Mouse (Mus musculus) kidney, adult 9 months (tissue): ENCODE data around the gene Pakap.
A peak's percentile ranks its signal among the peaks of the same experiment; 100 is the strongest.

Experiments
- DNase-seq: peaks from one replicate; pipeline ENCODE4 v3.0.0; 2022

Gene Pakap

DNA sequence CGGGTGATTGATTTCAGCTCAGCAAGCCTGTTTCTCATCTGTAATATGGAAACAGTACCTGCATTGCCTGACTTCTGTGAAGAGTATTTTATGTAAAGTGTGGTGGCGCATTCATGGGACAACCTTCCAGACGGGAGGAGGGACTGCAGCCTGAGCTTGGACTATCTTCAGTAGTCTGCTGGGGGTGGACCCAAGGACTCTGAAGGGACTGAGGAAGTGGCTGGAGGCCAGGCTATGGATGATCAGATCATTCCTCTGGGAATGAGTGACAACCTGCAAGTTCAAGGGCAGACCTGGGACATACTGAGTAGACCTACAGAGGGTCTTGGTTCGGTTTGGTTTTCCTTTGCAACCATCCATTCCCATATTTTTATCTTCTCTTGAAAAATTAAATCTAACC, 154.3 kb downstream of the Pakap start:
- peak; percentile 70 for DNase-seq

DNA sequence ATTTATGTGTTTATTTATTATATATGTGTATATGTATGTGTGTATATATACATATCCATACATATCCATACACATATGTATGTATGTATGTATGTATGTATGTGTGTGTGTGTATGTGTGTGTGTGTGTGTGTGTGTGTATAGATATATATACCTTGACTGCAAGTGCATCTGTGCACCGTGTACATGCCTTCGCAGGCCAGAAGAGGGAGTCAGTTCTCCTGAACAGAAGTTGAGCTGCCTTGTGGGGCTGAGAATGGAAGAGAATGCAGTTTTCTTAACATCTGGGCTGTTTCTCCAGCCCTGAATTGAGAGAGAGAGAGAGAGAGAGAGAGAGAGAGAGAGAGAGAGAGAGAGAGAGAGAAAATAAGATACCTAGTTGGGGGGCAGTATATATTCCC, 155.7 kb downstream of the Pakap start:
- DNase-seq, result no peak

DNA sequence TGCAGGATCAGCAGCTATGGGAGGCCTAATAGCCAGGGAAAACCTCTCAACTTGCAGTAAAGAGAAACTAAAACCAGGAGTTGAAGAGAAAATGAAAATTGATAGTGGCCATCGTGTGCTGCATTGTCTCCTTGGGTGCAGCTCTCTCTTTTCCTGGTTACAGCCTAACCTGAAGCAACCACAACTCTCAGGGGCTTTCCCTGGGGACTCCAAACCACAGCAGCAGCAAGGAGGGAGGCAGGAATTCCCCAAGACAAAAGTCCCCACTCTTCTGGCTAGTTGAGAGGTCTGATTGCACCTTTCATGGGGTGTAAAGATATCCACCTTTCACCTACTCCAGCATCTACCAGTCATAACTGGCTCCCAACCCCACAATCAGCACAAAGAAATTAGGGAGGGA, 157.6 kb downstream of the Pakap start:
- no peak for DNase-seq

DNA sequence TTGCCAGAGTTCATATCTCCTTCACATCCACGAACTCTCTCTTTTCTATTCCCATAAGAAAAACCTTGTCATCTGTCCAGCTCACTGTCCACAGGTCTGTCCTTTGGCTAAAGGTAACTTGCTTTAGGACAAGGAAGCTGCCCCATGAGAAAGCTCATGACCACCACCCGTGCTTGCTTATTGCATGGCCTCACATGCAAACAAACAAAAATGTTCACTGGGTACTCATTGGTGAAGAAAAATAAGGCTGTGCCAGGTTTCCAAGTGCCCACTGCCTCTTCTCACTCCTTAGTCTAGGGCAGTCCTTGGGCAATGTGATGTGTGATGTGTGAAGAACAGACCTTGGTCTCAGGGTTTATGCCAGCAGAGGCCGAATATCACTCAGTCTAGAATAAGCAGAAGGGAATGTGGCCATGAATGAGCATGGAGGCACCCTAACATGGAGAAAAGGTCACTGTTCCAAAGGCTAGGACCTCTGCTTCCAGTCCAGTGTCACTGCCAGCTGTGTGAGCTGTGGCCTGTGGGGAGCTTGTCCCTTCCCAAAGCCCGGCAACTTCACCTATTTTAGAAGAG, 160.7 kb downstream of the Pakap start:
- DNase-seq, result peak; percentile 58

DNA sequence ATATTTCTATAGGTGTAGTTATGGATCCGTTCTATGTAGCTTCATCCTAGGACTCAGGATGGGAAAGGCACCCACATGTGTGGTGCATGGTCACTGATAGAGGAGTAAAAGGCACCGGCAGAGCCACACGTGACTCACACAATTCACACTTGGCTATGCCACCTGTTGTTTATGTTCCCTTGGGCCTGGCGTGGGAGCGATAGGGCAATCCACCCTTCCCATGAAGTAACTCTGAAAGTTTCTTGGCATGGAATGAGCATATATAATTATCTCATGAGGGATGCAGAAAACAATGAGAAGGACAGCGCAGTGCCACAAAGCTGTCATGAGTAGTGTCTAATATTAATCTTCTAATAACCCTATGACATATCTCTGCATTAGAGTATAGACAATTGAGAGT, 162.1 kb downstream of the Pakap start:
- no peak for DNase-seq

DNA sequence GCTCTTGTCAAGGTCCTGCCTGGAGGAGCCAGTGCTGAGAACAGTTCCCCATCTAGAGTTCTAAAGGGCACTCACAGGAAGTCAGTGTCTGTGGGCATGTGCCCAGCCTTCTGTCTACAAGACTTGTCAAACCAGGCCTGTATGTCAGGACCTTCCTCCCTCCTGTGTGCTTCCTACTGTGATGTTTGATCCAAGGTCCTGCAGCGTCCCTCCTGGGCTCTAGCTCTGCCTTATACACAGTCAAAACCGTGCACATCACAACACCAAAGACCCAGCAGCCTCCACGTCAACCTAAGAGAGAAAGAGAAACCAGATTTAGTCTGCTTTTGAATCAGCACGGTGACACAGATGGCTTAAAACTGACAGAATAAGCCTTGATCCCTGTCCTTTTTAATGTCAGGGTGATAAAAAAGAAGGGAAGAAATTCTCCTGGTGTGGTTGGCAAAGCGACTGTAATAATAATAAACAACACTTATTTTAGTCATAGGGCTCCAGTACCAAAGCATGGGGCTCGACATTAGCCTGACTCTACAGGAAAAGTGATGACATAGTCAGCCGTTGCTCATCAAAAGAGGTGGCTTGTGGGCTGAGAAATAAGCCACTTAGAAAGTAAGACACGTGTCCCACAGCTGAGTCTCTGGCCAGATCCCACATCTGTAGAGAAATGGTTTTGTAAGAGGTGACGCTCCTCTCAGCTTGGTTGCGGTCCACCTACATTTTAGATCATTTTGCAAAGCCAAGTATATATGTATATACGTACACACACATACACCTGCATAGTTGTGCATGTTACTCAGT, 163.0 kb downstream of the Pakap start:
- peak; percentile 56 for DNase-seq

DNA sequence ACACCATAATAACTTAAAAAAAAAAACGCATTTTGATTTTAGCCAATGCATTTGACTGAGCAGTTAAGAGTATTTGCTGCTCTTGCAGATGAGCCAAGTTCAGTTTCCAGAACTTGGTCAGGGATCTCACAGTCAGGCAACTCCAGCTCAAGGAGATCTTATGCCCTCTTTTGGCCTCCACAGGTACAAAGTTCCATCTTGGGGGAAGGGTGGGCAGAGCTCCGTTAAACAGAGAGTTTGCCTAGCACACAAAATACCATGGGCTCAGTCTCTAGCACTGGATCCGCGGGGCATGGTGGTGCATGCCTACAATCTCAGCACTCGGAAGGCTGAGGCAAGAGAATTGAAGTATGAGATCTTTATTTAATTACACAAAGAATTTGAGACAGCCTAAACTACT, 164.4 kb downstream of the Pakap start:
- peak; percentile 87 for DNase-seq

DNA sequence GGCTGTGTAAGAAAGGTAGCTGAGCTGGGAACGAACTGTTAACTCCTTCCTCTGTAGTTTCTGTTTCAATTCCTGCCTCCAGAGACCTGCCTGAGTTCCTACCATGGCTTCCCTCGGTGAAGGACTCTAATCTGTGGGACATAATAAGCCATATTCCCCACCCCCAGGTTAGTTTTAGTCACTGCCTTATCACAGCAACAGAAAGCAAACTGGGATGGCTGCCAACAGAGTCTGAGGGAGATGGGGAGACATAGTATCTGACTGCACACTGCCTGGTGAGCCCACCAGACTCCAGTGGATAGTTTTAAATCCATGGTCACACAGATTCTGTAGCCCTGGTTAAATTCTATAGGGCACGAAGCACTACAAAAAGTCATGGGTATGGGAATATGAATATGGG, 165.5 kb downstream of the Pakap start:
- no peak for DNase-seq

DNA sequence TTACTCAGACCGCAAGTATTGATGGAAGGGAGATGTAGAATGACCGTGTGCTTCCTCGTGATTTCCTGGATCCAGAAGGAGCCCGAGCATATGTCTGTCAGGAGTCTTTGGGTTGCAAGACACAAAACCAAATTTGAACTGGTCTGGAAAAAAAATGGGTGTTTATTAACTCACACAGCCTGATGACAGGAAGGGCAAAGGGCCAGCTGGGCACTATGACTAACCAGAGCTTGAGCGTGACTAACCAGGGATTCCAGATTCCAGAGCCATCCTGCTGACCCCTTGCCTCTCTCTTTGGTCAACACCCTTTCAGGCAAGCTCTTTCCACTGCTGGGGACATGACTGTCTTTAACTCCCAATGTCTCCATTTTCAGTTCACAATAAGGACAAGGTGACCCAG, 167.4 kb downstream of the Pakap start:
- peak; percentile 96 for DNase-seq

DNA sequence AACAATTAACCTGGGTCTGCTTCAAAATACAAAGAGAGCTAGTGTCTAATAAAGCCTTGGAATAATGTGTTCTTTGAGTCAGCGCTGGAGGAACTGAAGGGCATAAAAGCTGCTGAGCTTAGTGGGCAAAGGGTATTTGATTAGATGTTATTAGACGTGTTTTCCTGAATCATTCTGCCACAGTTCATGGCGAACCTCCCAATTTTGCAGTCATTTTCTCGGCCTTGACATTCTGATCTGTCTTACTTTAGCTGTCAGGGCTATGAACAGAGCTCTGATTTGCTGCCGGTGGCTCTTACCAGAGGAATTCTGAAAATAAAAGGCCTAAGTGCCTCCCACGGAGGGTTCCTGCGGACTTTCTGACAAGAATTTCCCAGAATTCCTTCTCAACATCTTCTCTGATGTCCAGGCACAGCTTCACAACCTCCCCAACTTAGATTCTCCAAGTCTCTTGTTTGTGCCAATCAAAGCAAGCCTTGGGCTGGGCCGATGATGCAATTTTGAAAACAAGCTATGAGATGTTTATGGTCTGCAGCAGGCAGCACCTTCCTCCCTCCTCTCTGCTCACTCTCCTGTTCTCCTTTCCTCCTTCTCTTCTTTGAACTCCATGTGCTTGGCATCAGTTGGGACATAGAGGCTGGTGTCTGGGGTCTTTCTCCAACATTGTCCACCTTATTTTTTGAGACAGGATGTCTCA, 171.0 kb downstream of the Pakap start:
- DNase-seq, result no peak

DNA sequence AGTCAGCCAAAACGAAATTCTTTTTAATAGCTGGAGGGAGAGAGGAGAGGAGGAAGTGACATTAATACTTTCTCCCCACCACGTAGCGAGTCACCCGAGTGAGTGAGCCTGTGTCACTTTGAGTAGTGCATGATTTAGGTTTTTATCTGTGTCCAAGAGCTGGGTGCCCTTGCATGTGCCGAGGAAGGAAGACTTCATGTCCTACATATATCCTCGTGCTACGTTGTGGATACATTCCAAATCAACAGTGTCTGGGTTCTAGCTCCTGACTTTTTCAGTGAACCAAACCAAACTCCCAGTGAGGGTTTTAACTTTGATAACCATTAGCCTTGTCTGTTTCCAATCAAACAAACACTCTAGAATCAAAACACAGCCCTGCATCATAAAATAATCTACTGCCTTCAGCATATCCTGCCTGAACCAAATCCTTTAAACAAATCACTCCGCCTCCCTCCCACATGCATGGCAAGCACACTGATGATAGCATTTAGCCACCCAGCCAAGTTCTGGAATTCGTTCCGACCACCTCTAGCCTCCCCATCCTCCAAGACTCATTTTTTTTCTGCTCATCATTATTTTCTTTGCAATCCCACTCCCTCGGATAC, 175.4 kb downstream of the Pakap start:
- DNase-seq, result no peak

DNA sequence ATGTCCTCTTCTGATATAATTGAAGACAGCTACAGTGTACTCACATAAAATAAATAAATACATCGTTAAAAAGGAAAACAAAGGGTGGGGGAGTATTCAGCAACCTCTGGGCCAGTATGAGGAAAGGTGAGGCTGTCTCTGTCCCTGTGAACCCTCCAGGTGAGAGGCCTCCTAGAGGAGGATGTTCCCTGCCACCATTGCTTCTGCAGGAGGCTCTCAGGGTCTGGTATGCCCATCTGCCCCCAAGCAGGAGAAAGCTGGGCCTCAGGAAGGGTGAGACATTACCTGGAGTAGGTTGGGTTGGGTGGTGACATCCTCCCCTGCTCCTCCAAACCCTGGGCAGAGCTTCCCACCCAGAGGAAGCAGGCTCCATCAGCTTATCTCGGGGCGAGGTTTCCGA, 182.7 kb downstream of the Pakap start:
- no peak for DNase-seq

DNA sequence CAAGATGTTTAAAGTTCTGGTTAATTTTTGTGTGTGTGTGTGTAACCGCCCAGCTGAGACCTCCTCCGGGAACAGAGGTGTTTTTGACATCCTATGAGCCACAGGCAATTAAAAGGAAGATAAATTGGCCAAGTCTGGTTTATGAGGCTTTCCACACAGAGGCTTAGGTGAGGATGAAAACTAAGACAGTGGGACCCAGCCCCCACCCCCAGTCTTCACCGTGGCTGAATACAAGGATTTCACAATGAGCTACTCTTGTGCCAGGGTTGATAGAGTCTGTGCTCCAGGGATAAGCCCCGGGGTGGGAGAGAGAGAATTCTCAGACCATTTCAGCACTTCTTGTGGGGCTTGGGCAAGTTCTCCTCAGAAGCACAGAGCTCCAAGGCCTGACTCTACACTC, 183.1 kb downstream of the Pakap start:
- DNase-seq, result no peak

DNA sequence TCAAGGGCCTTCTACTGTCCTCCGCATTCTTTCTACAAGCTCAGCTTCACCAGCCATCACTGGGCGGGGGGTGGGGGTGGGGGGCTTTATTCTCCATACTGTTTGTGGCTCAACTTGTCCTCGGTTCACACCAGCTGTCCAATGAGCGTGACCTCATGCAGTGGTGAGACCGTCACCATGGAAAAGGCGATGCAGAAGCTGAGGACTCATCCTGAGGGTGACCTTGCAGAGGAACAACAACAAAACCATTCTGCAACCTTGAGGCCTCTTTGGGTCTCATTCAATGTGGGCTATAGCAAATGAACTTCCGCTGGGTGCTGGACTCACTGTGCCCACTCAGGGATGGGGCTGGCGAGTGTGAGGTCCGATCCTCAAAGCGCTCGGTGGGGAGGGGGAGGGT, 183.6 kb downstream of the Pakap start:
- no peak for DNase-seq

DNA sequence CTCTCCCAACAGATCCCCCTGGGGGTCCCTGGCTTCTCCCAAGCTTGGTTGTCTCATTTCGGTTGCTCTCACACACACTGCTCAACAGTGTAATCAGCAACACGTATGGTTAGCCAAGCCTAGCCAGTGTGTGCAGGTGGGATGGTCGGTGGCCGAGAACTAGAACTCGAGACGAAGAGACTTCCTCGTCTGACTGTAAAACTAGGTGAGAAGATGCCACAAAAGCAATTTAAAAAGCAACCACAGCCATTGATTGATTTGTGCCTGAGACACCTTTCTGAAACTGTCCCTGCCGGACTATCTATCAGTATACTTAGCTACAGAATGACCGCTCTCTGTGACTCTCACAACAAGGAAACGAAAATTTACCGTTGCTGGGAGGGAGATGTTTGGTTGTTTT, 187.1 kb downstream of the Pakap start:
- DNase-seq, result no peak

DNA sequence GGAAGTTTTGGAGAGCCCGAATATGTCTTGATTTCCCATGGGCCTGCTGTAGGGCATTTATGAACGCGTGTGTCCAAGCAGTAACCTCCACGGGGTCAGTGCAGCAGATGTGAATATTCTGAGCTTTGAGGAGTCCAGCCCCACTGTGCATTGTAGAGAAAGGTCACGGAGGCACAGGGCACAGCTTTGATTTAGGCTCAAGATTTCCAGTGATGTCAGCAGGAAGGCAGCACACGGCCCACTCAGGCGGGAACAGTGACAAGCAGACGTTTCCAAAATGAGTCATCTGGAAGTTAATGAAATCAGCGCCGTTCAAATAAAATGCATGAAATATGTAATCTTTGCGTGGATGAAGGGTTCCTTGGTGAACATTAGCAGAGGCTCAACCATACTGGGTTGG, 190.0 kb downstream of the Pakap start:
- no peak for DNase-seq

DNA sequence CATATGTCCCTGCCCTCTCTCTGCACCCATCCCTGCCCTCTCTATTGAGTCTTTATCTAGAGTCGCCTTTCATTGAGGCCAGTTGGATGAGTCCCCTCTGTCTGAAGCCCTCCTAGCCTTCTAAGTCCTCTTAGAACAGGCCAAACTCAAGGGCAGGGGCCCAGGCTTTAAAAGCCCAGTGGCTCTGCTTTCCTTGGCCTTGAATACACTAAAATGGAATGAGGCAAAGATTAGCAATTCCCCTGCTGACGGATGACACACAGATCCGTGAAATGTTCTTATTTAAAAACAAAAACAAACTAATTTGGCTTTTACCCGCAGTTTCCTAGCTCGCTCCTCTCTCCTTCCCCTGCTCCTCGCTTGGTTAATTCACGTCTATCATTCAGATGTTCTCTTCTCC, 194.4 kb downstream of the Pakap start:
- DNase-seq, result no peak

DNA sequence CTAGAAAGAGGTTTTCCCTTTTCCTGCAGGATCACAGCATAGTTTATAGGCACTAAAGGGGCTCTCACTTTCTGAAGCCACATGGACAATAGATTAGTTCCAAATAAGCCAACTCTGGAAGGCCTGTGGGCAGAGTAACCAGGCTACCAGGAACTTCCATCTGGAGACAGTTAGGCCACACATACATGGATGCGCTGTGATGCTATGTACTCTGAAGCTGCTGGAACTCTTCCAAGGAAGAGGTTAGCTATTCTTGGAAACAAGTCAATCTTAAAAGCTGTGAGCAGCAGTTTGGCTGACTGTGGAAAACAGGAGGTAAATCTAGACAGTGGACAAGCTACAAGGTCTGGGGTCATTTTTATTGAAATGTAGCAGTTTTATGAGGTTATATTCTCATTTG, 196.4 kb downstream of the Pakap start:
- DNase-seq, result peak; percentile 92

DNA sequence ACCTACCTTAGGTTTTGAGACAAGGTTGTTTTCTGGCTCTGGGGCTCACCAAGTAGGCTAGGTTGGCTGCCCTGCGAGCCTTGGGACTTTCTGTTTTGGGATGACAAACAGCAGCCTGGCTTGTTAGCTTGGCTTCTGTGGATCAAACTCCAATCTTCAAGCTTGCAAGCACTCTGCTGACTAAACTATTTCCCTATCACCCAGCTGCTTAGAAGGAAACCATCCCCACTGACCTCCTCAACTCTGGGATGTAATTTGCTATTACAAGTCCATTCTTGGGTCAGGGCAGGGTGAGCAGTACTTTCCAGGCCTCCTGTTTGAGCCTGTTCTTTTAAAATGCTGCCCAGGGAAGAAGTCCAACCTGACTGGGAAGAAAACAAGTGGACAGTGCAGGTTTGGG, 196.9 kb downstream of the Pakap start:
- peak; percentile 92 for DNase-seq

DNA sequence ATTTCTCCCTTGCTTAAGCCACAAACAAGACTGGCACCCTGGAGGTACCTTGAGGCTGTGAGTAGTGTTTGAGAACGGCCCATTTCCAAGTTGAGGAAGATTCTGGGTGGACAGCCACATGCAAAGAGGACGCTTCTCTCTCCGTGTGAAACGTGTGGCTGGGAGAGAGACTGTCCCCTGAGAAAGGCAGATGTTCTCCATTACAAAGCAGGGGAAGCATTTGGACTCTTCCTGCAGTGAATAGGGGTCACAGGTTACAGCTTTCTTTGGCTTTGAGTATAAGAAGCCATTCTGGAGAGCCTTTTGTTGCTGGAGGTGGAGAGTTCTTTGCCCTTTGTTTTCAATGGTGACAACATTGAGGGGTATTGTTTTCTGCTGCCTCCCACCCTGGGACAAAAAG, 197.8 kb downstream of the Pakap start:
- no peak for DNase-seq

DNA sequence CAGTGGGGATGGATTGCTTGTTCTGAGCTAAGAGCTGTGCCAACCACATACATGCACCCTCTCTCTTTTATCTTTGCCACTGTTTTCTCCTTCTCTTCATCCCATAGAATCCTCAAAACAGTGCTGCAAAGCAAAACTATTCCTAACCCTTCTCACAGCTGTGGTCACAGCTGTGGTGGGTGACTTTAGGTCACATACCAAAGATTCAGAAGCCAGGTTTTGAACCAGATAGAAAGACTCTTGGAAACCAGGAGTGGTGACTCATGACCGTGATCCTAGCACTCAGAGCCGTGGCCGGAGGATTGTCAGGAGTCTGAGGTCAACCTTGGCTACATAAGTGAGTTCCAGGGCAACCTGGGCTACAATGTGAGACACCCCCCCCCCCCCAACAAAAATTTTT, 201.0 kb downstream of the Pakap start:
- DNase-seq, result no peak

DNA sequence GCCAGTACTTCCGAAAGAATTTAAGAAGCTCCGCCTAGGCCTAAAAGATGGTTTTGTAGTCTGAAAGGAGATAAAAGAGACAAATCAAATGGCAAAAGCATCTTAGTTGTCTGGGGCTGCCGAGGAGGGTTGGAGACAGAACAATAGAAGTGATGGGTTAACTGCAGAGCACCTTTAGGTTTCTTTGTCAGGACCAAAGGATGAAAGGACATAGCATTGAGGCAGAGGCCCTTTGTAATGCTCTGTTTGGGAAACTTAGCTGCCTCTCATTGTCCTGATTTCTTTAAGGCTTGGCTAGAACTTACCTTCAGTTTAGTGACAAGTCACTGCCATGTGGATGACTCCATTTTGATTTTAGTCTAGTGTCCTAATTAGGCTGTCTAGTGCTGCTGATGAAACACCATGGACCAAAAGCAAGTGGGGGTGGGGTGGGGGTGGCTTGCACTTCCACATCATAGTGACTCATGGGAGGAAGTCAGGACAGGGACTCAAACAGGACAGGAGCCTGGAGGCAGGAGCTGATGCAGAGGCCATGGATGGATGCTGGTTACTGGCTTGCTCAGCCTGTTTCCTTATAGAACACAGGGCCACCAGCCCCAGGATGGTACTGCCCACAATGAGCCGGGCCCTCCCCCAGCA, 202.3 kb downstream of the Pakap start:
- DNase-seq, result no peak

DNA sequence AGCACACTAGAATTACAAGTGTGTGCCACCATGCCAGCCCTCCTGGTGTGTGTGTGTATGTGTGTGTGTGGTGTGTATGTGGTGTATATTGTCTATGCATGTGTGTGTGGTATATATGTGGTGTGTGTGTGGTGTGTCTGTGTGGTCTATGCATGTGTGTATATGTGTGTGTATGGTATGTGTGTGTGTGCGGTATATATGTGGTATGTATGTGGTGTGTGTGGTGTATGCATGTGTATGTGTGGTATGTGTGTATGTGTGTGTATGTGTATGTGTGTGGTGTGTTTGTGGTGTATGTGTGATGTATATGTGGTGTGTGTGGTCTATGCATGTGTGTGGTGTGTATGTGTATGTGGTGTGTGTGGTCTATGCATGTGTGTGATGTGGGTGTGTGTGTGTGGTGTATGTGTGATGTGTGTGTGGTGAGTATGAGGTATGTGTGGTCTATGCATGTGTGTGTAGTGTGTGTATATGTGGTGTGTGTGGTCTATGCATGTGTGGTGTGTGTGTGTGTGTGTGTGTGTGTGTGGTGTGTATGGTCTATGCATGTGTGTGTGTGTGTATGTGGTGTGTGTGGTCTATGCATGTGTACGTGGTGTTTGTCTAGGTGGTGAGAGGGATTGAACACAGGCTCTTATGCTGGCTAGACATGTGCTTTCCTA, 203.7 kb downstream of the Pakap start:
- DNase-seq, result no peak
